Mouse (Mus musculus): ENCODE data around the gene Lrrc10b. TPM values are rescaled to one million over a fixed set of nuclear protein-coding genes. Genes with fewer than 3 reads are reported as not detected.

Lrrc10b gene
- polyA plus RNA-seq, 1 experiment from 2014 or later = 0.91 TPM

GRCm38 (mm10) chr19:10433879-10434540, 23.3 kb downstream of the Lrrc10b start:
- H3K4me1 ChIP-seq (ENCODE audit: control insufficient read depth, insufficient read depth, low read length) = no peaks in the 10 kb centered on the region; the same call in 1 of the 2 replicates
- H3K36me3 ChIP-seq (ENCODE audit: control insufficient read depth, insufficient read depth, low read length) = no peaks in the 10 kb centered on the region
- H3K27me3 ChIP-seq (ENCODE audit: control insufficient read depth, insufficient read depth, low read length) = peaks cover 3% of the 10 kb centered on the region; the same call in 1 of the 2 replicates
- H3K4me3 ChIP-seq (ENCODE audit: low read length) = no peak overlapping the region
- no peaks in the 10 kb centered on the region for H3K9me3 ChIP-seq (ENCODE audit: control insufficient read depth, low read length)
- WGBS = 76% methylated on average over 9 of the region's 9 CpGs
- no peak for ATAC-seq (ENCODE audit: low FRiP score, low TSS enrichment)
- H3K27ac ChIP-seq (ENCODE audit: low read depth, low read length) = no peak overlapping the region
- no peak overlapping the region for H3K4me2 ChIP-seq (replicated peaks; ENCODE audit: low read depth, low read length)
- no peak overlapping the region for H3K9ac ChIP-seq (ENCODE audit: low read depth, low read length)

- Histone ChIP-seq H3K4me2 (replicated peaks; ENCODE audit: low read depth, low read length) (no peak overlapping the region), H3K36me3 (ENCODE audit: control insufficient read depth, insufficient read depth, low read length) (no peaks in the 10 kb centered on the region), H3K27me3 (ENCODE audit: control insufficient read depth, insufficient read depth, low read length) (peaks cover 3% of the 10 kb centered on the region; the same call in 1 of the 2 replicates), H3K4me3 (ENCODE audit: low read length) (no peak overlapping the region), H3K27ac (ENCODE audit: low read depth, low read length) (no peak overlapping the region), H3K4me1 (ENCODE audit: control insufficient read depth, insufficient read depth, low read length) (peaks cover 7% of the 10 kb centered on the region; the same call in 1 of the 2 replicates), H3K9me3 (ENCODE audit: control insufficient read depth, low read length) (no peaks in the 10 kb centered on the region), H3K9ac (ENCODE audit: low read depth, low read length) (no peak overlapping the region)
- WGBS = 78% methylated on average over 7 of the region's 7 CpGs
- ATAC-seq (ENCODE audit: low FRiP score, low TSS enrichment) = no peak
Observed at GRCm38 (mm10) chr19:10433225-10433624, 24.0 kb downstream of the Lrrc10b start.

GRCm38 (mm10) chr19:10431841-10432240, 25.4 kb downstream of the Lrrc10b start:
- Histone ChIP-seq H3K4me2 (replicated peaks; ENCODE audit: low read depth, low read length) (no peak overlapping the region), H3K4me1 (ENCODE audit: control insufficient read depth, insufficient read depth, low read length) (peaks cover 21% of the 10 kb centered on the region), H3K4me3 (ENCODE audit: low read length) (no peak overlapping the region), H3K9ac (ENCODE audit: low read depth, low read length) (no peak overlapping the region), H3K27me3 (ENCODE audit: control insufficient read depth, insufficient read depth, low read length) (peaks cover 3% of the 10 kb centered on the region; the same call in 1 of the 2 replicates), H3K27ac (ENCODE audit: low read depth, low read length) (no peak overlapping the region), H3K9me3 (ENCODE audit: control insufficient read depth, low read length) (no peaks in the 10 kb centered on the region), H3K36me3 (ENCODE audit: control insufficient read depth, insufficient read depth, low read length) (no peaks in the 10 kb centered on the region)
- 38% methylated on average over 4 of the region's 4 CpGs for WGBS
- ATAC-seq (ENCODE audit: low FRiP score, low TSS enrichment) = no peak

- no peak overlapping the region for H3K9ac ChIP-seq (ENCODE audit: low read depth, low read length)
- 31% methylated on average over 3 of the region's 3 CpGs for WGBS
- ATAC-seq (ENCODE audit: low FRiP score, low TSS enrichment) = no peak
- H3K4me3 ChIP-seq (ENCODE audit: low read length) = no peak overlapping the region
- H3K4me1 ChIP-seq (ENCODE audit: control insufficient read depth, insufficient read depth, low read length) = peaks cover 25% of the 10 kb centered on the region
- peaks cover 3% of the 10 kb centered on the region; the same call in 1 of the 2 replicates for H3K27me3 ChIP-seq (ENCODE audit: control insufficient read depth, insufficient read depth, low read length)
- H3K36me3 ChIP-seq (ENCODE audit: control insufficient read depth, insufficient read depth, low read length) = no peaks in the 10 kb centered on the region
- no peak overlapping the region for H3K4me2 ChIP-seq (replicated peaks; ENCODE audit: low read depth, low read length)
- H3K9me3 ChIP-seq (ENCODE audit: control insufficient read depth, low read length) = no peaks in the 10 kb centered on the region
- H3K27ac ChIP-seq (ENCODE audit: low read depth, low read length) = no peak overlapping the region; the same call in 1 of the 2 replicates
Observed at GRCm38 (mm10) chr19:10431410-10431809, 25.9 kb downstream of the Lrrc10b start.

- ATAC-seq (ENCODE audit: low FRiP score, low TSS enrichment) = no peak
- Histone ChIP-seq H3K9ac (ENCODE audit: low read depth, low read length) (no peak overlapping the region), H3K36me3 (ENCODE audit: control insufficient read depth, insufficient read depth, low read length) (no peaks in the 10 kb centered on the region), H3K9me3 (ENCODE audit: control insufficient read depth, low read length) (no peaks in the 10 kb centered on the region), H3K4me2 (replicated peaks; ENCODE audit: low read depth, low read length) (no peak overlapping the region), H3K27ac (ENCODE audit: low read depth, low read length) (no peak overlapping the region), H3K27me3 (ENCODE audit: control insufficient read depth, insufficient read depth, low read length) (peaks cover 2% of the 10 kb centered on the region; the same call in 1 of the 2 replicates), H3K4me1 (ENCODE audit: control insufficient read depth, insufficient read depth, low read length) (peaks cover 42% of the 10 kb centered on the region), H3K4me3 (ENCODE audit: low read length) (no peak overlapping the region)
- WGBS = 92% methylated on average over 8 of the region's 8 CpGs
Observed at GRCm38 (mm10) chr19:10429371-10429770, 27.9 kb downstream of the Lrrc10b start.

GRCm38 (mm10) chr19:10427431-10427830, 29.8 kb downstream of the Lrrc10b start:
- whole genome bisulfite sequencing = 32% methylated on average over 9 of the region's 9 CpGs
- peaks cover 50% of the 10 kb centered on the region for H3K4me1 ChIP-seq (ENCODE audit: control insufficient read depth, insufficient read depth, low read length)
- no peak overlapping the region for H3K4me2 ChIP-seq (replicated peaks; ENCODE audit: low read depth, low read length)
- no peak overlapping the region for H3K4me3 ChIP-seq (ENCODE audit: low read length)
- H3K36me3 ChIP-seq (ENCODE audit: control insufficient read depth, insufficient read depth, low read length) = no peaks in the 10 kb centered on the region
- no peak overlapping the region for H3K9ac ChIP-seq (ENCODE audit: low read depth, low read length)
- no peak overlapping the region; the same call in 1 of the 2 replicates for H3K27ac ChIP-seq (ENCODE audit: low read depth, low read length)
- ATAC-seq (ENCODE audit: low FRiP score, low TSS enrichment) = no peak
- 0 out of 2 replicates have a peak, but pooled peaks cover 5% of the 10 kb centered on the region for H3K27me3 ChIP-seq (ENCODE audit: control insufficient read depth, insufficient read depth, low read length)
- H3K9me3 ChIP-seq (ENCODE audit: control insufficient read depth, low read length) = no peaks in the 10 kb centered on the region

- Histone ChIP-seq H3K4me2 (replicated peaks; ENCODE audit: low read depth, low read length) (no peak overlapping the region), H3K4me3 (ENCODE audit: low read length) (no peak overlapping the region), H3K9me3 (ENCODE audit: control insufficient read depth, low read length) (no peaks in the 10 kb centered on the region), H3K27me3 (ENCODE audit: control insufficient read depth, insufficient read depth, low read length) (0 out of 2 replicates have a peak, but pooled peaks cover 5% of the 10 kb centered on the region), H3K36me3 (ENCODE audit: control insufficient read depth, insufficient read depth, low read length) (no peaks in the 10 kb centered on the region), H3K4me1 (ENCODE audit: control insufficient read depth, insufficient read depth, low read length) (peaks cover 55% of the 10 kb centered on the region), H3K27ac (ENCODE audit: low read depth, low read length) (no peak overlapping the region; the same call in 1 of the 2 replicates), H3K9ac (ENCODE audit: low read depth, low read length) (no peak overlapping the region)
- WGBS = 22% methylated on average over 6 of the region's 6 CpGs
- ATAC-seq (ENCODE audit: low FRiP score, low TSS enrichment) = no peak
Observed at GRCm38 (mm10) chr19:10426793-10427192, 30.5 kb downstream of the Lrrc10b start.

GRCm38 (mm10) chr19:10426312-10426711, 31.0 kb downstream of the Lrrc10b start:
- Histone ChIP-seq H3K9me3 (ENCODE audit: control insufficient read depth, low read length) (no peaks in the 10 kb centered on the region), H3K4me2 (replicated peaks; ENCODE audit: low read depth, low read length) (peak overlapping the region; percentile 32), H3K4me1 (ENCODE audit: control insufficient read depth, insufficient read depth, low read length) (peaks cover 59% of the 10 kb centered on the region), H3K27ac (ENCODE audit: low read depth, low read length) (peak overlapping the region; percentile 62; the same call in 1 of the 2 replicates), H3K9ac (ENCODE audit: low read depth, low read length) (peak overlapping the region; percentile 40), H3K36me3 (ENCODE audit: control insufficient read depth, insufficient read depth, low read length) (no peaks in the 10 kb centered on the region), H3K4me3 (ENCODE audit: low read length) (no peak overlapping the region), H3K27me3 (ENCODE audit: control insufficient read depth, insufficient read depth, low read length) (0 out of 2 replicates have a peak, but pooled peaks cover 5% of the 10 kb centered on the region)
- WGBS = 16% methylated on average over 25 of the region's 25 CpGs
- peak; percentile 28 for ATAC-seq (ENCODE audit: low FRiP score, low TSS enrichment)
